Mouse (Mus musculus) gastrocnemius, postnatal 10 days (tissue): ENCODE measurements around the gene Sntg2. TPM values are rescaled to one million over a fixed set of nuclear protein-coding genes. Genes with fewer than 3 reads are reported as not detected.

ENCODE experiments used
- DNase-seq: peaks from one replicate; pipeline ENCODE4 v3.0.0; 2021; ENCODE audit warnings: mixed read lengths
- long read RNA-seq, 2 experiments: library from polyadenylated mRNA; stranded (forward); transcript quantifications; one replicate each; pipeline ENCODE4 v2.0.0; 2021
- total RNA-seq, 2 experiments: library from RNA; stranded (reverse); gene quantifications; 2 replicates each; pipeline ENCODE4 v1.2.3; 2021

Sntg2 gene
- total RNA-seq = under 1 TPM; 0.70 to 0.99 TPM
- long read RNA-seq, experiment 1 = 0 reads
- long read RNA-seq, experiment 2 = 0 reads

GRCm38 (mm10) chr12:30372933-30373501 is at the start of gene Sntg2:
Gene Sntg2 (minus strand): TSS chr12:30373375.
- DNase-seq = peak; percentile 80

- DNase-seq = no peak
Measured at GRCm38 (mm10) chr12:30416547-30416946, 43.4 kb upstream of the Sntg2 start.

GRCm38 (mm10) chr12:30415981-30416380 is 42.8 kb upstream of the Sntg2 start:
- DNase-seq = no peak

GRCm38 (mm10) chr12:30402651-30403050 is 29.5 kb upstream of the Sntg2 start:
- no peak for DNase-seq

GRCm38 (mm10) chr12:30400531-30400930 is 27.4 kb upstream of the Sntg2 start:
- DNase-seq = no peak

GRCm38 (mm10) chr12:30400114-30400513 is 26.9 kb upstream of the Sntg2 start:
- DNase-seq = no peak

- no peak for DNase-seq
Measured at GRCm38 (mm10) chr12:30372293-30372692, 882 bp downstream of the Sntg2 start.

- DNase-seq = peak; percentile 79
Measured at GRCm38 (mm10) chr12:30369786-30370185, 3.4 kb downstream of the Sntg2 start.

- no peak for DNase-seq
Measured at GRCm38 (mm10) chr12:30369141-30369540, 4.0 kb downstream of the Sntg2 start.

GRCm38 (mm10) chr12:30362306-30362705 is 10.9 kb downstream of the Sntg2 start:
- DNase-seq = no peak

GRCm38 (mm10) chr12:30357666-30358065 is 15.5 kb downstream of the Sntg2 start:
- no peak for DNase-seq

- no peak for DNase-seq
Measured at GRCm38 (mm10) chr12:30352393-30352792, 20.8 kb downstream of the Sntg2 start.

- DNase-seq = no peak
Measured at GRCm38 (mm10) chr12:30348036-30348435, 25.1 kb downstream of the Sntg2 start.

GRCm38 (mm10) chr12:30347284-30347683 is 25.9 kb downstream of the Sntg2 start:
- DNase-seq = no peak

- DNase-seq = no peak
Measured at GRCm38 (mm10) chr12:30344806-30345205, 28.4 kb downstream of the Sntg2 start.

GRCm38 (mm10) chr12:30336301-30336700 is 36.9 kb downstream of the Sntg2 start:
- no peak for DNase-seq

- DNase-seq = no peak
Measured at GRCm38 (mm10) chr12:30334502-30334901, 38.7 kb downstream of the Sntg2 start.

- DNase-seq = no peak
Measured at GRCm38 (mm10) chr12:30317971-30318370, 55.2 kb downstream of the Sntg2 start.

GRCm38 (mm10) chr12:30313021-30313420 is 60.2 kb downstream of the Sntg2 start:
- no peak for DNase-seq

- no peak for DNase-seq
Measured at GRCm38 (mm10) chr12:30308197-30308939, 64.8 kb downstream of the Sntg2 start.

GRCm38 (mm10) chr12:30292724-30293560 is 80.2 kb downstream of the Sntg2 start:
- DNase-seq = no peak

- no peak for DNase-seq
Measured at GRCm38 (mm10) chr12:30286888-30287573, 86.1 kb downstream of the Sntg2 start.
